Mouse (Mus musculus) megakaryocyte, embryonic 14.5 days (primary cell): ENCODE results near the gene Pappa. TPM values are rescaled to one million over a fixed set of nuclear protein-coding genes. Genes with fewer than 3 reads are reported as not detected.

Experiments used
- H3K27me3 ChIP-seq: replicated peaks from 2 replicates; pipeline ENCODE3; 2012; ENCODE audit warnings: inconsistent platforms
- H3K36me3 ChIP-seq: replicated peaks from 2 replicates; pipeline ENCODE3; 2012; ENCODE audit warnings: low read length, inconsistent platforms, mixed read lengths
- H3K4me1 ChIP-seq: 2 replicates; pipeline ENCODE4 v1.6.1; 2012; ENCODE audit warnings: inconsistent platforms
- H3K4me3 ChIP-seq: replicated peaks from 2 replicates; pipeline ENCODE3; 2012; ENCODE audit warnings: moderate library complexity, mild to moderate bottlenecking, inconsistent platforms
- H3K9me3 ChIP-seq: 2 replicates; pipeline ENCODE4 v1.6.1; 2012; ENCODE audit warnings: inconsistent platforms
- FLI1 ChIP-seq: IDR thresholded peaks from 2 replicates; pipeline ENCODE4 v1.6.1; 2012; ENCODE audit warnings: low read length, inconsistent platforms, mixed read lengths
- GATA1 ChIP-seq: IDR thresholded peaks from 3 replicates; pipeline ENCODE4 v1.6.1; 2012; ENCODE audit warnings: mixed read lengths, low read length, inconsistent platforms, borderline replicate concordance
- polyA plus RNA-seq: library from polyadenylated mRNA; stranded (reverse); fragments of >175 nt; gene quantifications from 2 replicates; pipeline ENCODE4 v1.2.3, GENCODE M21; 2012; ENCODE audit warnings: low replicate concordance; ENCODE audit not compliant: insufficient read depth

Gene Pappa
- polyA plus RNA-seq, 1 experiment, result not detected

DNA sequence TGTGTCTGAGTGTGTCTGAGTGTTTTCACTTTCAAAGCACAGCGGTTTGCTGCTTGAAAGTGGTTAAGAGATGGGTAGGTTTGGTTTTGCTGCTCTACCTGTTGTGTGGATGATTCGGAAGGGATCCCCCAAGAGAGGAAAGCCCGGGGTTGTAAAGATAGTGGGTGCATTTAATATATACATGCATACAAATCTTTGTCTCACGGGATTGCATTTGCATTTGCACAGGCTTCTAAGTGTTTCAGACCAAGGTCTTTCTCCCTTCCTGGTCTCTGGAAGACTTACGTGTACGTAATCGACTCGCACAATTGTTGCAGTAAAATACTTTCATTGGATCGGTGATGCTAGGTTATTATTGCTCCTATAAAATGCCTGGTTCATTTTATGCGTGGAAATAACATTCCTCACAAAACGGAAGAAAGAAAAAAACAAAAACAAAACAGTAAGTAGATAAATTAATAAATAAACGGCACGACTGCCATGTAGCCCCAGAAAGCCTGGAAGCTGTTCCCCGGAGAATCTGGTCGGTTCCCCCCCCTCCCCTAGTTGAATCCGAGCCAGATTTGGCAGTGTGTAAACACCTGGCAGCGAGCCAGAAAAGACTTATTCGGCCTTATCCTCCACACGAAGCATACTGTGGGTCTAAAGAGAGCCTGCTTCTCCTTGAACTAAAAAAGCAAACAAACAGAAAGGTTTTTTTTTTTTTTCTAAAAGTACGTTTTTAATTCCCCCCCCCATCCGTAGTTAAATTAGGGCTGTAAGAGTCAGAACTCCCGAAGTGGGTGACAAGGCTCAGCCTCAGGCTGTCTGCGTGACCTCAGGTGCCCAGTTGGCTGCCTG lies 2.7 kb downstream of the Pappa start:
- H3K4me3 ChIP-seq, result no peak overlapping the region
- no peaks in the 10 kb centered on the region for H3K36me3 ChIP-seq
- TF ChIP-seq FLI1 (no peak), GATA1 (no peak)
- peaks cover 44% of the 10 kb centered on the region for H3K27me3 ChIP-seq
- H3K4me1 ChIP-seq, result peaks cover 15% of the 10 kb centered on the region; the same call in 1 of the 2 replicates
- H3K9me3 ChIP-seq, result 0 out of 2 replicates have a peak, but pooled peaks cover 3% of the 10 kb centered on the region

- H3K4me1 ChIP-seq, result peaks cover 15% of the 10 kb centered on the region; the same call in 1 of the 2 replicates
- H3K27me3 ChIP-seq, result peaks cover 44% of the 10 kb centered on the region
- H3K36me3 ChIP-seq, result no peaks in the 10 kb centered on the region
- no peak overlapping the region for H3K4me3 ChIP-seq
- 0 out of 2 replicates have a peak, but pooled peaks cover 3% of the 10 kb centered on the region for H3K9me3 ChIP-seq
- TF ChIP-seq GATA1 (no peak), FLI1 (no peak)
Measured at GRCm38 (mm10) chr4:65127291-65127590, 3.3 kb downstream of the Pappa start.

DNA sequence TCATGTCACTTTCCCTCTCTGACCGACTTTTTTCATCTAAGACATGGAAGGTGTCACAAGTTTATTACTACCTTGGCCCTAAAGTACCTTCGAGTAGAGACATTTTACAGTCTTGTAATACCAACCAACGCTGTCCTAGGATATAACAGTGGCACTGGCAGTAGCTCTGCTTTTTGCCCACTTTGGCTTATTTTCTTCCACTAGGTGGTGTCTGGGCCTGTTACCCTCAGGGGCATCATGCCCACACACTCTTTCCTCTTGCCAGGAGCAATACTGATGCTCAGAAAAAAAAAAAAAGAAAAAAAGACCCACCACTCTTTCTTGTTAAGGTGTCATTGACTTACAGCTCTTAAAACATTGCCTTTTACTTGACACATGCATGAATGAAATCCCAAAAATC lies 8.7 kb downstream of the Pappa start:
- Histone ChIP-seq H3K27me3 (no peaks in the 10 kb centered on the region), H3K36me3 (no peaks in the 10 kb centered on the region), H3K4me3 (no peak overlapping the region), H3K9me3 (no peaks in the 10 kb centered on the region), H3K4me1 (no peaks in the 10 kb centered on the region)
- TF ChIP-seq FLI1, result no peak
- TF ChIP-seq GATA1, result no peak

GRCm38 (mm10) chr4:65134358-65134757 lies 10.4 kb downstream of the Pappa start:
- no peaks in the 10 kb centered on the region for H3K9me3 ChIP-seq
- TF ChIP-seq GATA1 (no peak), FLI1 (no peak)

GRCm38 (mm10) chr4:65135109-65135508 lies 11.1 kb downstream of the Pappa start:
- Histone ChIP-seq H3K4me1 (no peaks in the 10 kb centered on the region), H3K4me3 (no peak overlapping the region), H3K27me3 (no peaks in the 10 kb centered on the region), H3K36me3 (no peaks in the 10 kb centered on the region), H3K9me3 (no peaks in the 10 kb centered on the region)
- no peak for TF ChIP-seq FLI1
- TF ChIP-seq GATA1, result no peak

More at GRCm38 (mm10) chr4:65134358-65134757, 10.4 kb downstream of the Pappa start:
- no peak overlapping the region for H3K4me3 ChIP-seq
- no peaks in the 10 kb centered on the region for H3K4me1 ChIP-seq
- no peaks in the 10 kb centered on the region for H3K27me3 ChIP-seq
- H3K36me3 ChIP-seq, result no peaks in the 10 kb centered on the region

DNA sequence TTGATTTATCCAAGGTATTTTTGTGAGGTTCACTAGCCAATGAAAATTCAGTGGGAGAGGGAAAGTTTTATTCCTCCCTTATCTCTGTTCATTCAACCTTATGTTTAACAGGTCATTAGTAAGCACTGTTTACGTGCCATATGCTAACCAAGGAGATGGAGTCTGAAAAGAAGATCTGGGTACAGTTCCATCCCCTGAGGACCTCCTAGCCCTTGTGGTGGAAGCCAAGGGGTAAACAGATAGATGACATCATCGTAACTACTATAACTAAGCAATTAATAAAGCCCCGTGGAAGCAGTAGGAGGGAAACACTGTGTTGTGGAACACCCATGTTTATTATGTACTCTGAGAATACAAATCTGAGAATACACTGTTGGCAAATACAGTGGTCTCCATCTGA lies 12.6 kb downstream of the Pappa start:
- H3K27me3 ChIP-seq, result no peaks in the 10 kb centered on the region
- no peaks in the 10 kb centered on the region for H3K4me1 ChIP-seq
- TF ChIP-seq GATA1, result no peak
- no peak for TF ChIP-seq FLI1
- no peaks in the 10 kb centered on the region for H3K9me3 ChIP-seq
- no peak overlapping the region for H3K4me3 ChIP-seq
- no peaks in the 10 kb centered on the region for H3K36me3 ChIP-seq

DNA sequence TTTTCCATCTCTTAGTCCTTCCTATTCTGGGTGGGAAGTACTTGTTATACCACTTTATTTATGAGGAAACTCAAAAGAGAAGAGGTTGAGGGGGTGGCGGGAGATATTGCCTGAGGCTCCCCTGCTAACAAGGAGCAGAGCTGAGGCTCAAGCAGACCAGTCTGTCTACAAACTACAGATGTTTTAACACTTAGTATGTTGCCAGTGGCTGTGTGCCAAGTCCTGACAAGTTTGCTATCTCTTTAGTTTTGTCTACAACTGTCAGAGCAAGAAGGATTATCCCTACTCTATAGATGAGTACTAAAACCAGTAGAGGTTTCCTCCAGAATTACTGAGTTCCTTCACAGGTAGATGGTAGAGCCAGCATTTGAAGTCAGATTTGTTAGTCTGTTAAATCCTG lies 23.0 kb downstream of the Pappa start:
- Histone ChIP-seq H3K36me3 (no peaks in the 10 kb centered on the region), H3K9me3 (no peaks in the 10 kb centered on the region), H3K4me3 (no peak overlapping the region), H3K27me3 (no peaks in the 10 kb centered on the region), H3K4me1 (no peaks in the 10 kb centered on the region)
- TF ChIP-seq GATA1, result no peak
- no peak for TF ChIP-seq FLI1

DNA sequence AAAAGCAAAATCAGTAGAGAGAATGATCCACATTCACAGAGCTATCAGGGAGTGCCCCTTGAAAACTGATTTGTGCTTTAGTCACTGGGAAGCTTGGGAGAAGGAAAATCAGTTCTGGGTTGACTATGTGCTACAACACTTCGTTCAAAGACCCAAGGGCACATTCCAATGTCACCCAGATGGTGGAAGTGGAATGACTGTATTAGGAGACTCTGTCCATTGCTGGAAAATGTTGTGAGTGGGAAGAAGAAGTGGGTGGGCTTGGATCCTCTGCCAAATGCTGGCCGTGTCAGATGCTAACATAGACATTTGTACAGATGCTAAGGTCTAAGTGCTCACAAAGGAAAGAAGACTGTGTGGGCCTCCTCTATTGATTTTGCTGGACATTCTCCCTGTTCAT lies 29.6 kb downstream of the Pappa start:
- H3K36me3 ChIP-seq, result no peaks in the 10 kb centered on the region
- no peaks in the 10 kb centered on the region for H3K27me3 ChIP-seq
- no peak overlapping the region for H3K4me3 ChIP-seq
- TF ChIP-seq GATA1, result no peak
- TF ChIP-seq FLI1, result no peak
- H3K4me1 ChIP-seq, result no peaks in the 10 kb centered on the region
- H3K9me3 ChIP-seq, result peaks cover 10% of the 10 kb centered on the region; the same call in 1 of the 2 replicates

DNA sequence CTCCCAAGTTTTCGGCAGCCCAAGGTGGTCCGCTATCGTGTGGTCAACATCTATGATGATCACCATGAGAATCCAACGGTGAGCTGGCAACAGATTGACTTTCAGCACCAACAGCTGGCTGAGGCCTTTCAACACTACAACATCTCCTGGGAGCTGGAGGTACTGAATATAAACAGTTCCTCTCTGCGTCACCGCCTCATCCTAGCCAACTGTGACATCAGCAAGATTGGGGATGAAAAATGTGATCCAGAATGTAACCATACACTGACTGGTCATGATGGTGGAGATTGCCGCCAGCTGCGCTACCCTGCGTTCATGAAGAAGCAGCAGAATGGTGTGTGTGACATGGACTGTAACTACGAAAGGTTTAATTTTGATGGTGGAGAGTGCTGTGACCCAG lies 32.3 kb downstream of the Pappa start:
- no peak for TF ChIP-seq FLI1
- no peak for TF ChIP-seq GATA1
- Histone ChIP-seq H3K4me3 (no peak overlapping the region), H3K4me1 (no peaks in the 10 kb centered on the region), H3K9me3 (peaks cover 10% of the 10 kb centered on the region; the same call in 1 of the 2 replicates), H3K27me3 (no peaks in the 10 kb centered on the region), H3K36me3 (no peaks in the 10 kb centered on the region)

GRCm38 (mm10) chr4:65158651-65159050 lies 34.7 kb downstream of the Pappa start:
- TF ChIP-seq FLI1, result no peak
- no peak for TF ChIP-seq GATA1
- H3K9me3 ChIP-seq, result peaks cover 10% of the 10 kb centered on the region; the same call in 1 of the 2 replicates
- no peak overlapping the region for H3K4me3 ChIP-seq

GRCm38 (mm10) chr4:65159481-65159880 lies 35.5 kb downstream of the Pappa start:
- H3K36me3 ChIP-seq, result no peaks in the 10 kb centered on the region
- no peaks in the 10 kb centered on the region for H3K27me3 ChIP-seq
- H3K4me1 ChIP-seq, result no peaks in the 10 kb centered on the region
- no peak overlapping the region for H3K4me3 ChIP-seq
- H3K9me3 ChIP-seq, result peaks cover 10% of the 10 kb centered on the region; the same call in 1 of the 2 replicates
- no peak for TF ChIP-seq FLI1
- TF ChIP-seq GATA1, result no peak

More at GRCm38 (mm10) chr4:65158651-65159050, 34.7 kb downstream of the Pappa start:
- H3K27me3 ChIP-seq, result no peaks in the 10 kb centered on the region
- H3K36me3 ChIP-seq, result no peaks in the 10 kb centered on the region
- no peaks in the 10 kb centered on the region for H3K4me1 ChIP-seq
